Mouse (Mus musculus) limb, embryonic 11.5 days (tissue): ENCODE measurements around the gene Gfm2. TPM values are rescaled to one million over a fixed set of nuclear protein-coding genes. Genes with fewer than 3 reads are reported as not detected.
"Not testable (repeated sequence)": the region's sequence is repeated elsewhere in the genome, so short reads cannot be mapped to it uniquely, and the experiment has no call there.

Source experiments
- ATAC-seq: fragments of 200-750 bp; cut with Nextera tagmentation; 2 replicates; pipeline ENCODE4 v1.8.0; 2017; ENCODE audit warnings: low read depth; ENCODE audit not compliant: insufficient number of reproducible peaks, low FRiP score, low TSS enrichment
- DNase-seq: peaks from one replicate; pipeline ENCODE4 v3.0.0-alpha.2; 2015; ENCODE audit warnings: low spot score
- H3K27ac ChIP-seq: fragments of 300-500 bp; sonication (generic); replicated peaks from 2 replicates; pipeline ENCODE4 v1.5.1; 2014; ENCODE audit warnings: low read depth, mild to moderate bottlenecking, low read length
- H3K27me3 ChIP-seq: fragments of 300-500 bp; sonication (generic); 2 replicates; pipeline ENCODE4 v1.6.1; 2014; ENCODE audit warnings: mild to moderate bottlenecking, low read length, mixed read lengths; ENCODE audit not compliant: control insufficient read depth, insufficient read depth
- H3K36me3 ChIP-seq: fragments of 300-500 bp; sonication (generic); 2 replicates; pipeline ENCODE4 v1.6.1; 2014; ENCODE audit warnings: mild to moderate bottlenecking, low read length, moderate library complexity, mixed read lengths; ENCODE audit not compliant: control insufficient read depth, insufficient read depth
- H3K4me1 ChIP-seq: fragments of 300-500 bp; sonication (generic); 2 replicates; pipeline ENCODE4 v1.6.1; 2014; ENCODE audit warnings: low read length, mixed read lengths; ENCODE audit not compliant: control insufficient read depth, insufficient read depth
- H3K4me2 ChIP-seq: fragments of 300-500 bp; sonication (generic); 2 replicates; pipeline ENCODE4 v1.6.1; 2014; ENCODE audit warnings: low read depth, mild to moderate bottlenecking, moderate library complexity; ENCODE audit not compliant: severe bottlenecking
- H3K4me3 ChIP-seq: fragments of 300-500 bp; sonication (generic); 2 replicates; pipeline ENCODE4 v1.5.1; 2014; ENCODE audit warnings: low read depth, low read length
- H3K9ac ChIP-seq: fragments of 300-500 bp; sonication (generic); 2 replicates; pipeline ENCODE4 v1.6.1; 2014; ENCODE audit warnings: mild to moderate bottlenecking, low read length
- H3K9me3 ChIP-seq: fragments of 300-500 bp; sonication (generic); 2 replicates; pipeline ENCODE4 v1.6.1; 2016; ENCODE audit warnings: low read length; ENCODE audit not compliant: control insufficient read depth
- WGBS: fragments of 180-500 bp; shearing (Covaris S2); extraction: QIAGEN DNeasy Blood & Tissue Kit; methylation state at CpG from one replicate; pipeline ENCODE4 v1.1.7; 2014; 5-methylcytosine and 5-hydroxymethylcytosine counted together
- polyA plus RNA-seq: library from polyadenylated mRNA; unstranded; fragments of >200 nt; fragmentation: Nextera tagmentation; extraction: Ambion mirVana; gene quantifications from 2 replicates; pipeline ENCODE4 v1.2.1, GENCODE M21; 2014

Gfm2 gene
- polyA plus RNA-seq, 1 experiment from 2014 or later = 33.0 TPM

GRCm38 (mm10) chr13:97129654-97130053 lies 8.1 kb upstream of the Gfm2 start:
- not testable (repeated sequence) for H3K36me3 ChIP-seq, H3K4me2 ChIP-seq, H3K9me3 ChIP-seq, H3K27me3 ChIP-seq, H3K9ac ChIP-seq, H3K4me3 ChIP-seq, DNase-seq, H3K4me1 ChIP-seq, H3K27ac ChIP-seq, ATAC-seq
- WGBS = 92% methylated on average over 2 of the region's 4 CpGs

GRCm38 (mm10) chr13:97130413-97130812 lies 7.3 kb upstream of the Gfm2 start:
- ATAC-seq = not testable (repeated sequence)

GRCm38 (mm10) chr13:97138404-97138931 lies 731 bp downstream of the Gfm2 start:
- not testable (repeated sequence) for H3K4me1 ChIP-seq, H3K9me3 ChIP-seq, DNase-seq, H3K27ac ChIP-seq, ATAC-seq, H3K27me3 ChIP-seq, H3K36me3 ChIP-seq
- H3K9ac ChIP-seq = peak overlapping the region; percentile 84
- peak overlapping the region; percentile 50 for H3K4me2 ChIP-seq
- H3K4me3 ChIP-seq = peak overlapping the region; percentile 81
- 35% methylated on average over 8 of the region's 8 CpGs for WGBS

More at GRCm38 (mm10) chr13:97130413-97130812, 7.3 kb upstream of the Gfm2 start:
- H3K36me3 ChIP-seq, H3K4me2 ChIP-seq, DNase-seq, H3K27ac ChIP-seq, H3K4me1 ChIP-seq, H3K4me3 ChIP-seq, H3K27me3 ChIP-seq, H3K9ac ChIP-seq, H3K9me3 ChIP-seq: not testable (repeated sequence)
- no CpG with 5 or more reads among the region's 2 CpGs for WGBS

GRCm38 (mm10) chr13:97142321-97142720 lies 4.6 kb downstream of the Gfm2 start:
- no peaks in the 10 kb centered on the region for H3K27me3 ChIP-seq
- peaks cover 8% of the 10 kb centered on the region; the same call in 1 of the 2 replicates for H3K36me3 ChIP-seq
- no peak overlapping the region for H3K4me3 ChIP-seq
- DNase-seq (no peak), ATAC-seq (no peak)
- H3K9ac ChIP-seq = no peak overlapping the region
- H3K4me2 ChIP-seq = no peak overlapping the region
- H3K9me3 ChIP-seq = no peaks in the 10 kb centered on the region
- H3K4me1 ChIP-seq = peaks cover 2% of the 10 kb centered on the region; the same call in 1 of the 2 replicates
- no peak overlapping the region for H3K27ac ChIP-seq
- WGBS = 82% methylated on average over 7 of the region's 7 CpGs

- DNase-seq (peak; percentile 50), ATAC-seq (no peak)
- WGBS = 66% methylated on average over 4 of the region's 4 CpGs
- H3K9ac ChIP-seq = no peak overlapping the region
- no peaks in the 10 kb centered on the region for H3K4me1 ChIP-seq
- no peaks in the 10 kb centered on the region for H3K9me3 ChIP-seq
- no peaks in the 10 kb centered on the region for H3K27me3 ChIP-seq
- H3K36me3 ChIP-seq = peaks cover 8% of the 10 kb centered on the region; the same call in 1 of the 2 replicates
- H3K4me2 ChIP-seq = no peak overlapping the region
- no peak overlapping the region for H3K4me3 ChIP-seq
- H3K27ac ChIP-seq = no peak overlapping the region
Observed at GRCm38 (mm10) chr13:97145834-97146233, 8.1 kb downstream of the Gfm2 start.

- H3K4me3 ChIP-seq = no peak overlapping the region
- no peak overlapping the region for H3K27ac ChIP-seq
- no peaks in the 10 kb centered on the region for H3K4me1 ChIP-seq
- DNase-seq (no peak), ATAC-seq (no peak)
- H3K36me3 ChIP-seq = peaks cover 7% of the 10 kb centered on the region
- no peak overlapping the region for H3K4me2 ChIP-seq
- WGBS = 87% methylated on average over 10 of the region's 10 CpGs
- no peaks in the 10 kb centered on the region for H3K9me3 ChIP-seq
- H3K27me3 ChIP-seq = no peaks in the 10 kb centered on the region
- no peak overlapping the region for H3K9ac ChIP-seq
Observed at GRCm38 (mm10) chr13:97175520-97176264, 38.0 kb downstream of the Gfm2 start.

GRCm38 (mm10) chr13:97176731-97177130 lies 39.0 kb downstream of the Gfm2 start:
- DNase-seq (no peak), ATAC-seq (no peak)
- H3K36me3 ChIP-seq = peaks cover 7% of the 10 kb centered on the region

GRCm38 (mm10) chr13:97178943-97179342 lies 41.2 kb downstream of the Gfm2 start:
- no peak overlapping the region for H3K27ac ChIP-seq
- no peak for ATAC-seq
- no peak overlapping the region for H3K9ac ChIP-seq
- H3K27me3 ChIP-seq = no peaks in the 10 kb centered on the region
- no peak overlapping the region for H3K4me3 ChIP-seq
- WGBS = 83% methylated on average over 7 of the region's 7 CpGs
- no peaks in the 10 kb centered on the region for H3K4me1 ChIP-seq
- no peak overlapping the region for H3K4me2 ChIP-seq
- no peak for DNase-seq
- H3K36me3 ChIP-seq = peaks cover 7% of the 10 kb centered on the region
- H3K9me3 ChIP-seq = no peaks in the 10 kb centered on the region

More at GRCm38 (mm10) chr13:97176731-97177130, 39.0 kb downstream of the Gfm2 start:
- Histone ChIP-seq H3K4me1 (no peaks in the 10 kb centered on the region), H3K9ac (no peak overlapping the region), H3K27ac (no peak overlapping the region), H3K4me2 (no peak overlapping the region), H3K9me3 (no peaks in the 10 kb centered on the region), H3K4me3 (no peak overlapping the region), H3K27me3 (no peaks in the 10 kb centered on the region)
- 88% methylated on average over 5 of the region's 5 CpGs for WGBS
